Mouse (Mus musculus) adrenal gland, adult 8-10 months (tissue): Measurements from ENCODE around the gene Aldh1l1. TPM values are rescaled to one million over a fixed set of nuclear protein-coding genes. Genes with fewer than 3 reads are reported as not detected.

ENCODE experiments used
- DNase-seq: peaks from one replicate; pipeline ENCODE4 v3.0.0; 2022
- total RNA-seq, 4 experiments: library from RNA; stranded (reverse); gene quantifications; 2 replicates each; pipeline ENCODE4 v1.2.4; 2022

The Aldh1l1 gene
- total RNA-seq, 4 experiments from 2014 or later, result 137 to 222 (median 182) TPM

DNA sequence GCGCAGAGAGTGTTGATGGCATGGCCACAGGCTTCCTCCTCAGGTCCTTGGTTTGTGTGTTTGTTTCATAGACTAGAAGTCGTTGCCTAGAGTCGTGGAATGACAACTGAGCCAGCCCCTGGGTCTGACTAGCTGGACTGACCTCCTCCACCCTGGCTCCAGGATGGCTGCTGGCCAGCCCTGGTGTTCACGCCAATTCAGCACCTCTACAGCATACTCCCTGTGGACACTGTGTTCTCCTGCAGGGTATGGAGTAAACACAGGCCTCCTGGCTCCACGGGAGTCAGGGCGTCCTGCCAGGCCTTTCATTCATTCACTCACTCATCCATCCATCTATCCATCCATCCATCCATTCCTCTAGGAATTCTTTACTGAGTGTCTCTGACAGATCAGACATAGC is 22.9 kb downstream of the Aldh1l1 start:
- DNase-seq, result peak; percentile 25

DNA sequence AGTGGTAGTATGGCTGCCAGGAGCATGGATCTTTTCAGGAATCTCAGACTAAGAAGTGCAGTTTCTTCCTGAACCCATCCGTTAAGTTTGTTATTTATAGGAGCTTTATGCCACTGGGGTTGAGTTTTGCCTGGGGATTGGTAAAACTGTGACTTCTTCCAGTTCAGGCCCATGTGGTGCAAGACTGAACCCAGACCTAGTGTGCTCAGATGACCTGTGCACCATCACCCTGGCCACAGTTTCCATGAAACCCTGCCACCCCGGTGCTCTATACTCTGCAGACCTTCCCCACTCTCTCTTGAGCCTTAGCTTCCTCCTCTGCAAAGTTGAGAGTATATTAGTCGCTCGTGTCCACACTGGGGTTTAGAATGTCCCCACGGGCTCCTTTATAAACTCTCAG is 26.2 kb downstream of the Aldh1l1 start:
- DNase-seq, result no peak

DNA sequence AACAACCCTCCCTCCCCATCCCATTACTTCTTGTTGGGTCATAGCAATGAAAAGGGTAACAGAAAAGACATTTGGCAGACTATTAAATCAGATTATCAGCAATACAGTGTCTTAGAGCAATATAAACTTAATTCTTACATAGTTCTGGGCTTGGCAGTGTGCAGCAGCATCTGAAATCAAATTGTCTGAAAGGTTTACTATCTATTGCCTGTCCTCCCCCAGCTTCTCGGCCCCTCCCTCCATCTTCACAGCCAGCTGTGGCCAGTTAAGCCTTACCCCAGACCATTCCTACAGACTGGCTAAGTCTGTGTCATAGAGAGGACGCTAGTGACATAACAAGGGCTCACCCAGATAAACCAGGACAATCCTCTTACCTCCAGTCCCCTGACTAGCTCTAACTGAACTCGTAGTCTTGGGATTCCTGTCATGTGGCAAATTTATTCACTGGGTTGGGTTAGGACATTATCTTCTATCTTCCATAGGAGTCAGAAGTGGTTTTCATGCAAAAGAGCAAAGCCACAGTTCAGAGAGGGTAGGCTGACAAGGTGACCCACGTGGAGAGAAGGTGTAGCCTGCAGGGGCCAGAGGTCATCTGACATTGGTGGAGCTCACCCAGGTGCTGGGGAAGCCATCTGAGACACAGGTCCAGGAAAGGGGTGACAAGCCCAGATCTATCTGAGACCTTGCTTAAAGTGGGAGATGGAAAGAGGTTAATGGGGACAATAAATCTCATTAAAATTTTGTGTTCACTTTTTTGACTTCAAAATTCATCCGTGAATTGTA is 27.0 kb downstream of the Aldh1l1 start:
- DNase-seq, result no peak

DNA sequence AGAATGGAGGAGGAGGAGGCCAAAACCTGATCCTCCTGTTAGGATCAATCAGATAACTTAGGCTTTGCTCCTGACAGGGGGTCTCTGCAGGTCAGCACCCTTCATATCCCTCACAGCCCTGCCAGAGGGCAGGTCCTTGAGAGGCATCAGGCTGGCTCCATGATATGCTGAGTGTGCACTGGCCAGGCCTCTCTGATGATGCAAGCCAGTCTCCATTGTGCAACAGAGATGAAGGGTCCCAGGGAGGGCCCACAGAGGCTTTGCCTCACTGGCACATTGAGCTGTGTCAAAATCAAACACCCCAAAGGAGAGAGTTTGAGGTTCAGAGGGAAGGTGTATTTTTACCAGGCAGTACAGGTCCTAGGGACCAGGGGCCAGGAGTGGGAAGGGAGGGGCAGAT is 28.1 kb downstream of the Aldh1l1 start:
- DNase-seq, result no peak

DNA sequence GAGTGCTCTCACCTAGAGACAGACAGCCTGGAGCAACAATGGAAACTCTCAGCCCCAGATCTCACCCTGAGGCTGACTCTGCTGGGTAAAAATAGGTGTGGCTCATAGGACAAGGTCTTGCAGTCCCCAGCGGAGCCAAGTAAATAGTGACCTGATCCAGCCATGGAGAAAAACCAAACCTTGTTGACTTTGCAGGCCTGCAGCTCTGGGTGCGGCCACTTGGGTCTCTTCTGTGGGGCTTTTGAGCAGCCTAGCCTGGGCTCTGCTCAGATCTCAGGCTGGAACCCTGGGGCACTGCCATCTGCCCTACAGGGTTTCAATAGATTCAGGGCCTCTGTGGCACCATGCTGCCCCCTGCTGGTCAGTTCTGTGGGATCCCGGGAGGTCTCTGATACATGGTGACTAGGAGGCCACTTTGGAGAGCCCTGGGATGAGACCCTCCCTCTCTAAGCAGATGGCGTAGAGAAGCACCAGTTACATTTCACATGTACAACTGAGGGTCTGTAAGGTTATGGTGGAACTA is 28.7 kb downstream of the Aldh1l1 start:
- peak; percentile 76 for DNase-seq

DNA sequence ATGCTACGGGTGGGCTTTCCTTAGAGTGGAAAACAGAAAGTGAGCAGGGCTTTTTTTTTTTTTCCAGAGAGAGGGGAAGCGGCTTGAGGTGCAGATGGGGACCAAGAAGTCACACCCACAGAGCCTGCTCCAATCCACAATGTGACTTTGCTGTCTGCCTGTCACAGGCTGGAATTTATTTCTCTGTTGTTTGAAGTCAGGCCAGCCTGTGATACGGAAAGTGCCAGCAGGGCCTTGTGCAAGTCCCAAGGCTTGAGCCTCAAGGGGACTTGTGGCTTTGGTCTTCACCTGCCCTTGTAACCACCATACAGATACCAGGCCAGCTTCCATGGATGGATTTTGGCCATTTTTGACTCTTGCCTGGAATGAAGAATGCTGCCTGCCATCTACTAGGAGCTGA is 32.7 kb downstream of the Aldh1l1 start:
- DNase-seq, result peak; percentile 32

DNA sequence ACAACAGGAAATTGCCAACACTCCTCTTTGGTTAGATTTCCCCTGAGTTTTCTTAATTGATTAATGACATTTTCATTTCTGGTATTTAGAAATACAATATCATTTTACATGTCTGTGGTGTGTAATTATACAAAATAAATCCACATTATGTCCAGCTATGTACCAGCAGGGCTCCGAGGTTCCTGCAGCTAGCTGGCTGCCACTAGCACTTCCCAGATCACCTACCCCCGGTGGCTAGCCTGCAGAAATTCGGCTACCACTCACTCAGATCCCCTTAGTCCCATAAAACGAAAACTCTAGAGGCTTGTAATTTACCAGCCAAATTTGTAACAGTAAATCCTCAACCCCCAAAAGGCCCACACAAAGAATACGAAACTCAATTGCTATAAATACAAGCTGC is 33.1 kb downstream of the Aldh1l1 start:
- no peak for DNase-seq

DNA sequence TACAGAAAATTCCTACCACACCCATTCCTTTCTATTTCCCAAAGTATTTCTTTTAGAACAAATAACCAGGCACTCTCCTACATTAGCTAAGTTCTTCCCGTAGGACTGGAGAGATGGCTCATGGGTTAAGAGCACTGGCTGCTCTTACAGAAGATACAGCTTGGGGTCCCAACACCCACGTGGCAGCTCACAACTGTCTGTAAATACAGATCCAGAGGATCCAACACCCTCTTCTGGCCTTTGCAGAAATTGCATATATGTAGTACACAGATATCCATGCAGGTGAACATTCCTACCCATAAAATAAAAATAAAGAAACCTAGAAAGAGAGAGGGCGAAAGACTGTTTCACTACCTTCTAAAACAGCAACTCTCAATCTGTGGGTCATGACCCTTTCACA is 40.2 kb downstream of the Aldh1l1 start:
- DNase-seq, result no peak

DNA sequence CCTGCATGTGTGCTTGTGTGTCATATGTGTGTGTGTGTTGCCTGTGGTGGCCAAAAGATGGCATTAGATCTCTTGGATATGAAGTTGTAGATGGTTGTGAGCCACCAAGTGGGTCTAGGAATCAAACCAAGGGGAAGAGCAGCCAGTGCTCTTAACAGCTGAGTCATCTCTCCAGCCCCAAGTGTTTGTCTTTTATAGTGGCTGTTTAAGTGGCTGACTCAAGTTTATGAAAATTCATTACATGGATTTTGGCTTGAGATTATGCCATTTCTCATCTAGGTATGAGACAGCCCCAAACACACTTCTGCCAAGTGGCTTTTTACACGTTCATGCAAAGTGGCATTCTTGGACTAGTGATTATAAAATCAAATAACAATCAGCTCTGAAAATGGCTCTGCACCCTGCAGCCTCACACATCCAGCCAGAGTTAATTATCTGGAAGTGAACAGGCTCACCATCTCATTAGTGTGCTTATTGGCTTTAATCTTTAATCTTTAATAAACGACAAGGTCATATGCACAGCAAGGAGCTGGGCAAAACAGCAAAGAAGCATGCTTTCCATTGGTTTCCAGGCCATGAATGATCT is 43.3 kb downstream of the Aldh1l1 start:
- no peak for DNase-seq

DNA sequence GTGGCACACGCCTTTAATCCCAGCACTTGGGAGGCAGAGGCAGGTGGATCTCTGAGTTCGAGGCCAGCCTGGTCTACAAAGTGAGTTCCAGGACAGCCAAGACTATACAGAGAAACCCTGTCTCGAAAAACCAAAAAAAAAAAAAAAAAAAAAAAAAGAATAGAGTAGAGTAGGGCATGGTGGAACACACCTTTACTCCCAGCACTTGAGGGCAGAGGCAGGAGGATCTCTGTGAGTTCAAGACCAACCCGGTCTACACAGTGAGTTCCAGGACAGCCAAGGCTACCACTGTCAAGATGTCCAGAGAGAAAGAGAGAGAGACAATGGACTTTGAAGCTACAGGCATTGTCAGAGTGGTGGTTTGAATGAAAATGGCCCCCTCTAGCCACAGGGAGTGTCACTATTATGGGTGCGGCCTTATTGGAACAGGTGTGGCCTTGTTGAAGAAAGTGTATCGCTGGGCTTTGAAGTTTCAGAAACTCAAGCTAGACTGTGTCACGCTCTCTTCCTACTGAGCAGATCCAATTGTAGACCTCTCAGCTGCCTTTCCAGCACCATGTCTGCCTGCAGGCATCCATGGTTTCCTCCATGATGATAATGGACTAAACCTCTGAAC is 46.5 kb downstream of the Aldh1l1 start:
- DNase-seq, result no peak

DNA sequence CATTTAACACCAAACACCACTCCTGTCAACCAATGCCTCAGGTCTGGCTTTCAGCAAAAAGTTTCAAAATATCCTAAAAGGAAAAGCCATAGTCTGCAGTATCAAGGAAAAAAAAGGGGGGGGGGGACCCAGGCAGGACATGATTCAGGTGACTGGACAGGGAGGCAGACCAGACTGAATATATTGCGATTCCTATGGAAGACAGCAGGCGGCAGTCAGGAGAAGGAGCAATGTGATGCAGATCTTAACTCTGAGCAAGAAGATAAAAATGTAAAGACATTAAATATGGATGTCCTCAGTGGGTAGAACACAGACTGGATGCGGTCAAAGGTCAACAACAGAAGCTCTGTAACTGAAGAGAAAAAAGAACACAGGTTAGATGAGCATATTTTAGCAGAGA is 47.3 kb downstream of the Aldh1l1 start:
- DNase-seq, result no peak

DNA sequence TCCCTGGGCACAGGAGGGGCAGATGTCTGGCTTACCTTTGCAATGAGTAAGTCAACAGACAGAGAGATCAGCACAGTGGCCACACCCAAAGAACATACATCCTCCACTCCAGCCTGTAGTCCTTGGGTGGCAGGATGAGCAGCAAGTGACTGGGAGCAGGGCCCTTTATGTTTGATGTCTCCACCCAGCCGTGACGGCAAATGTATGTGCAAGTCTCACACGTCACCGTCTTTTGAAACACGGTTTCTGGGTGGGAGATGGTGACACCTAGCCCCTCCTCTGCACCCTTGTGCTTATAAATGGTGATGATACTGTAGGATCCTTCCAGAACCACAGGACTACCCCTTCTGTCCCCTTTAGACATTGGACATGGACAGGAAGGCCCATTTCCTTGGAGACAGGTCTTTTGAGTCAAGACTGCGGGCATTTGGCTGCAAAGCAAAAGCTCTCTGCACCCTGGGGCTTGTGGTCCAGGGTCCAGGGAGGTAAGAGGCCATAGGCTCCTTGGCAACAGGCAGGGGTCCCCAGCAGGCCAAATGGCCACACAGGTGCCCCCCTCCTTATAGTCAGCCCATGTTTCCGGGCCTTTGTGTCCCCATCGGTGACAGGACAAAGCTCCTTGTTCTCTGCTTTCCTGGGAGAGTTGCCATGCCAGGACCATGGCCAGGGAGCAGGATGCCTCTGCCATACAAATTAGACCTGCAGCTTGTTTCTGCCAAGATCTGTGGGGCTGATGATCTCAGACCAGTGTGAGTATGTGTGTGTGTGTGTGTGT is 48.7 kb downstream of the Aldh1l1 start:
- DNase-seq, result no peak

DNA sequence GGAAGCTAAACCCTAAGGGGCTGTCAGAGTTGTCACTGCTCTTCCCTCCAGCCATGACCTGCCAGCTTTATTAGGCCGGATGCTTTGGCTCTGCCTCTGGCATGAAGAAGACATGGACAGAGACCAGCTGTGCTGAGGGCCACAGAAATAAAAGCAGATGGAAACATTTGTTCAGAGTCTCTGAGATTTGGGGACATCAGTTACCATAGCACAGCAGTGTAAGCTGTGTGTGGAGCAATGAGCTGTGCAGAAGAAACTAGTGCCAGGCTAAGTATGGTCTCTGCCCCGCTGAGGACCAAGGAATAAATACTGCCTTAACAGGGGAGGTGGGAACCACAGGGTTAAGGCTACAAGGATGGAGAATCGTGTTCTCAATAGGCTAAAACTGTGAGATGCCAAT is 50.6 kb downstream of the Aldh1l1 start:
- DNase-seq, result no peak

DNA sequence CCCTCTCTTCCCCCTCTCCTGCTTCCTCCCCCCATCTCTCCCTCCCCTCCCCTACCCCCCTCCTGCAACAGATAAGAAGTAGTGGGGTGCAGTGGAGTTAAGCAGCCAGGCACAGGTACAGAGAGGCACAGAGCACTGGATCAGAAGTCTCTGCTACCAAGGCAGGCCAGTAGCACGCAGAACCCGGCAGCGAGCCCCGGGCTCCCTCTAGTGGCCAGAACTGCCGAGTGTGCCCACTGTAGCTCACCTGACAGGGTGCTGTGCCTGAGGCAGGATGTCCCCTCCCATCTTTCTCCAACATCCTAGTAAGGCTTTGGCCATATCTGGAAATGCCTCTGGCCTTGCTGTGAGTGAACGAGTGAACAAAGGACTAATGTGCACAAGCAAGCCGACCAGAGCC is 51.7 kb downstream of the Aldh1l1 start:
- peak; percentile 73 for DNase-seq

DNA sequence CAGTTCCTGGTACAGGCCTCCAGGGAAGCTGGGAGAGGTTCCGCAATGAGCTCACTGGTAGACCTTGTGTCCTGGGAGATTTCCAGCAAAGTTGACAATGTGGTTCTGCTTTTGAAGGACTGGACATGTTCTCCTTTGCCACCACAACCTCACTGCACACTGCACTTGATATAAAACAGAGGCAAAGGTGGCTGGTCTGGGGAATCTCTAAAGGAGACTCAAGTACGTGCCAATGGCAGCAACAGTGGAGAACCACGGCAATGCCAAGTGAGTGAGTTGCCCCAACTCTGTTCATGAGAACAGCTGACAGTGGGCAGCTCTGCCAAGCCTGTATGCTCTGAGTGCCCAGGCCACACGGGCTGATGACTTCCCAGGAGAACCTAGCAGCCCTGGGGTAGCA is 53.0 kb downstream of the Aldh1l1 start:
- DNase-seq, result no peak

DNA sequence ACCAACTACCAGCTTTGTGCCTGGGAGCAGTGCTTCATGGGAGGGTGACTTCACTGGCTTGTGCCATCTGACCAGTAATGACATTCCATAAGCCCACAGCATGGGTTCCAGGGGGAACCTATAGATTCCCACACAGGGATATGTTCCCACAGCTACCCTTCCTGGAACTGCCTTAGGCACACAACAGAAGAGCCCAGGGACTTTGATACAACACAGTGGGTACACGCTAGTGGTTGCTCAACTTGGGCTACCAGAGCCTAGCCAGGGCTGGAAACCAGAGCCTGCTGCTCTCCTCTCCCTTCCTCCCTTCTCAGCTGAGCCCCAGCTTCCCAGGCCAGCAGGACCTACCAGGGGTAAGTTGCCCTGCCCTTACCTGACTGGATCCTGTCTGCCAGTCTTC is 54.3 kb downstream of the Aldh1l1 start:
- no peak for DNase-seq

DNA sequence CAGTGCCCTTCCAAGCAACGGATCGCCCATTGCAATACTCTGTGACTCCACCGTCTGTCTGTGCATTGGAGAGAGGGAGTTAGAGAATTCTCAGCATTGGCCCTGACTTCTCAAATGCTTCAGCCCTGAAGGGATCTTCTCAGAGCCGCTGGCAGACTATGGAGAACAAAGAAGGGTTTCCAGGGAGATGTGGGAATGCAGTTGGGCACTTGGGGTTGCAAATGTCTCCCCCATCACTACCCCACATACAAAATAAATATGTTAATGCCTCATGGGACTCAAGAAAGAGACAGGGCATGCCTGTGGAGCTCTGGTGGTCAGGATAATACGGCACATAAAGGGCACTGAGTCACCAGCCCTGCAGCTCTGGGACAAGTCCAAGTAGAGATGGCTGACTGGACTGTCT is 55.1 kb downstream of the Aldh1l1 start:
- DNase-seq, result no peak

DNA sequence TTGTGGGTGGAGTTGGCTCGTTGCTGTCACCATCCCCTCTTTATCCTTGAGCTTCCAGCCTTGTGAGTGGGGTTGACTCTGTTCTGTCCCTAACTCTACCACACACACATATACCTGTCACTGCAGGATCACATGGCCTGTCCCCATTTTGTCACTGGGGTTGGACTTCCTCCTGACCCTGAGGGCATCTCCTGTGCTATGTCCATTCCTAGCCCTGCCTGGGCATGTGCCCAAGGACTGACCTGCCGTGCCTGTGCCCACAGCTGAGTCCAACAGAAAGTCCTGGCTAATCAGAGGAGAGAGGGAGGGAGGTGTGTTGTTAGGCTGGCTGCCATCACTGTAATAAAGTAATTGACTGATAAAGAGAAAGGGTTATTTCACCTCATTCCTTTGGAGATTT is 58.2 kb downstream of the Aldh1l1 start:
- DNase-seq, result peak; percentile 55

DNA sequence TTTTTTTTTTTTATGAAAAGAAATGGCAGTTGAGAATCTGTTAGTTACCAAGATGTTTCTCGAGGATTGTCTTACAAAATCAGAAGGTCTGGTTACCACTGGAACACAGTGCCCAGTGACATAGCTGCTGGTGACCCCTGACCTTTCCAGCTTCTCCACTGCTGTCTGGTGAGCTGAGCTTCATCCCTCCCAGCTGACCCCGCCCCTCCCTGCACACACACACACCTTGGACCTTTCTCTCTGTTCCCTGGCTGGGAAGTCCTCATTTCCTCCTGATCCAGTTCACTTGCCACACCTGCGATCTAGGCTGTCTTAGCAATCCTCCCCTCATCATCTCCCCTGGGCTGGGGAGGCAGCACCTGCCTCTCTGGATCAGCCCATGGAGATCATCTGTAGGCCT is 60.0 kb downstream of the Aldh1l1 start:
- DNase-seq, result no peak

DNA sequence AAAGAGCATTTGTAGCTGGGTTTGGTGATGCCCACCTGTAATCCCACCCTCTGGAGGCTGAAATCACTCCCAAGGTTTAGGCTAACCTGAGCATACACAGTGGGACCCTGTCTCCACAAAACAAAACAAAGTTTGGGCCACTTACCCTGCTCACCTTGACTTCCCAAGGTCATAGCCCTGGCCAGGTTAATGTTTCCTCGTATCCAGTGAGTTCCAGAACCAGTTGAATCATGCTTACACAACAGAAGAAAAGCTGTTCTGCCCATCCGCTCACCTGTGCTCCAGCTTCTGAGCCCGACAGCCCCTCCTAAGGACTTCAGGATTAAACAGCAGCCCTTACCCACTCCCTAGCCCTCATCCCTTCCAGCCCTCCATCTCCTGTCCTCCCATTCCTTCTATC is 60.8 kb downstream of the Aldh1l1 start:
- DNase-seq, result no peak

DNA sequence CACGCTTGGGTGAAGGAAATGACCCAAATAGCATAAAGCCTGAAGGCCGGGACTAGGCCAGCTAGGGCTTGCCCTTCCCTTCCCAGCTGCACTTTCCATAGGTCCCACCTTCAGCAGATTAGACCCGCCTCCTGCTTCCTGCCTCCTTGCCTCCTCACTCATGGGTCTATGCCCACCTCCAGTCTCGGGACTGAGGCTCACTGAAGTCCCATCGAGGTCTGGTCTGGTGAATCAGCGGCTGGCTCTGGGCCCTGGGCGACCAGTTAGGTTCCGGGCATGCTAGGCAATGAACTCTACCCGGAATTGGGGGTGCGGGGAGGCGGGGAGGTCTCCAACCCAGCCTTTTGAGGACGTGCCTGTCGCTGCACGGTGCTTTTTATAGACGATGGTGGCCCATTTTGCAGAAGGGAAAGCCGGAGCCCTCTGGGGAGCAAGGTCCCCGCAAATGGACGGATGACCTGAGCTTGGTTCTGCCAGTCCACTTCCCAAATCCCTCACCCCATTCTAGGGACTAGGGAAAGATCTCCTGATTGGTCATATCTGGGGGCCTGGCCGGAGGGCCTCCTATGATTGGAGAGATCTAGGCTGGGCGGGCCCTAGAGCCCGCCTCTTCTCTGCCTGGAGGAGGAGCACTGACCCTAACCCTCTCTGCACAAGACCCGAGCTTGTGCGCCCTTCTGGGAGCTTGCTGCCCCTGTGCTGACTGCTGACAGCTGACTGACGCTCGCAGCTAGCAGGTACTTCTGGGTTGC is 64.1 kb downstream of the Aldh1l1 start:
- peak; percentile 74 for DNase-seq

DNA sequence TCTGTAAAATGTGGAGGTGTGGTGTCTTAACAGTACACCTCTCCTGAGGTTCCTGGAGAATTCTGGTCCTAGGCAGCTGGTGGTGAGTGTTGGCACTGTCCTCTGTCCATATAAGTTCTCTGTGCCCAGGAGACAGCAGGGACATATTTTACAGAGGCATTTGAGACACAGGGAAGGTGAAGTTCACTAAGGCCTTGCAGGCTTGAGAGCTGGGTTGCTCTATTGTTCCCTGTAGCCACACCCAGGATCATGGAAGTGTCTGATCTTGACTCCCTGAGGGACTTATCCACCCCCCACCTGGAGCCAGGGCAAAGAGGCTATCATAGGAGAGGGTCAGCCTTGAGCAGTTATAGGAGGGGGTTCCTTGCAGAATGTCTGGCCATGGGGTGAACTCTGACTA is 65.0 kb downstream of the Aldh1l1 start:
- DNase-seq, result no peak
